Mouse (Mus musculus) cerebellum, adult 8-10 months (tissue): ENCODE measurements around the gene Rft1.

Source experiments
- DNase-seq: peaks from one replicate; pipeline ENCODE4 v3.0.0; 2022

Rft1 gene

GRCm38 (mm10) chr14:30653943-30654659 is at the start of gene Rft1:
Gene Rft1 (plus strand): TSS chr14:30654360.
- DNase-seq, result peak; percentile 98

GRCm38 (mm10) chr14:30606817-30607216 is 47.3 kb upstream of the Rft1 start:
- no peak for DNase-seq

GRCm38 (mm10) chr14:30607696-30608095 is 46.5 kb upstream of the Rft1 start:
- no peak for DNase-seq

DNA sequence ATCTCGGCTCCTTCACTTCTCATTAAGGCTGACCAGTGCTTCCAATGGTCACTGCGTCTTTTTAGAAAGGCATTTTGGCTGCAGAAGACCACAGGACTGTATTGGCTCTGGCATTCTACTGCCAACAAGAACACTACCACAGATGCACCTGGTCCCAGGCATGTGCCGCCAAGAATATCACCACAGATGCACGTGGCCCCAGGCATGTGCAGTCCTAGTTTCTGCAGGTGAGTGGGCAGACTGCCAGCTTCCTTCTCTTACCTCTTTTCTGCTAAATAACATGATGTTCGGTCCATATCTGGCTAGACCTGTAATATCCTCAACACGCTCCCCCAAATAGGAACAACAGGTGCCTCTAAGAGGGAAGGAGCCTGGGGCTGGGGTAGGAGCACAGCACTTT is 46.0 kb upstream of the Rft1 start:
- no peak for DNase-seq

DNA sequence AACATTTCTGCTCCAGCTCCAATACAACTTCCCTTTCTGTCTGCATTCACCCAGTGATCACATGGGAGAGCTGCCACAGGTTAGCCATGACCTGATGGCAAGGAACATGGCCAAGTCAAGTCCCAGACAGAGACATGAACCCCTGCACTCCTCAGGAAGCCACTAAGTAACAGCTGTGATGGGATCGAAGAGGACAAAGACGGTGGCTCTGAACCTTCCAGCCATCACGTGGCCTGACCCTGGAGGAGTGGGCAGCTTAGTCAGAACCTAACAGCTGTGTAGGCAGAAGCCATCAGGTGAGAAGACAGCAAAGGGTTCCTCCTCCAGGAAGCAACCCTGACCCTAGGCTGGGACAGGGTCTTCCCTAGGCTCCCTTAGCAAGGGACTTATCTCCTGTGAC is 44.7 kb upstream of the Rft1 start:
- no peak for DNase-seq

DNA sequence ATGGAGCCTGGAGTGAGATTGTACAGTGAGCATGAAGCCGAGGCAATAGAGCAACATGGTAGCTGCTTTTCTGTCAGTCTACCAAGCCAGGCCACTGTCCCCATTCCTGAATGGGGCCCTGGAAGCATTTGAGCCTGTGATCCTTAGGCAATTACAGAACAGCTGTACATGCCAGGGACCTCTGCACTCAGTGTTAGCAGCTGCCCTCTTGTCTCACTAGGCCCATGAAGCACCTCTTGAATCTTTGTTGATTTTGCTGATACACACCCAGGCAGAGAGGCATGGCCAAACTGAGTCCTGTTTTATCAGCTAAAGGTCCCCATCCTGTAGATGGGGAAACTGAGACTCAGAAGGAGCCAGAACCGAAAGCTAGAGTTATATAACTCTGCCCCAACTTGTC is 43.9 kb upstream of the Rft1 start:
- no peak for DNase-seq

GRCm38 (mm10) chr14:30610940-30611339 is 43.2 kb upstream of the Rft1 start:
- no peak for DNase-seq

- peak; percentile 46 for DNase-seq
These were observed 41.6 kb upstream of the Rft1 start for GRCm38 (mm10) chr14:30612523-30612922.

DNA sequence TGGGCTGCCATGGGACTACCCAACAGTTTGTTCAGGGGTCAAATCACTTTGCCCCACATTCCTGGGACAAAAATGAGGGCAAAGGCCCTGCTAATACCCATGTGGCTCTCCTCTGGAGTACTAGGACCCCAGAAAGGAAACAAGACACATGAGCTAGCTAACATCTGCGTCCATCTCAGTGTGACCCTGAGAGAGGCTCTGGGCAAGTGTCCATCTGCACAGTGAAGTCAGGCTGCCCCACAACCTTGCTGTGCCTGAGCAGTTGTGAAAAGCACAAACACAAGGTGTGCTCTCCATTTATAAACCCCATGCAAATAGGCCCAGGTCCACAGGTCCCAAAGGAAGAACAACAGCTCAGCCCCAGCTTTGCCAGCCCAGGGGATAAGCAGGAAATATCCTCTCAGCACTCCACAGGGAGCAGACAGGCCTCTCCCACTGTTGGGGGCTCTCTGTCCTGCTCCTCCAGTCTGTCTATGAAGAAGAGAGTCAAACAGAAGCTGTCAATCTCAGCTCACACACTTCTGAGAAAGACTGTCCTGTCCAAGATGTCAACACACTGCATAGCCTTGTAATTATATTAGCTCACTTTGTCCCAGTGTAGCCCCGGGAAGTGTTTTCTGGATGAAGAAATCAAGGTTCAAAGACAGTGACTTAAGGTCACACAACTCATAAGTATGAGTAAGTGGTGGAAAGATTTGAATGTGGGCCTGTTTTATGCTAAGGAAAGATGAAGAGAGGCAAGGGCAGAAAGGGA is 41.0 kb upstream of the Rft1 start:
- DNase-seq, result no peak

GRCm38 (mm10) chr14:30616751-30617150 is 37.4 kb upstream of the Rft1 start:
- no peak for DNase-seq

- no peak for DNase-seq
These were observed 35.3 kb upstream of the Rft1 start for GRCm38 (mm10) chr14:30618746-30619275.

- DNase-seq, result peak; percentile 35
These were observed 34.1 kb upstream of the Rft1 start for GRCm38 (mm10) chr14:30619982-30620578.

DNA sequence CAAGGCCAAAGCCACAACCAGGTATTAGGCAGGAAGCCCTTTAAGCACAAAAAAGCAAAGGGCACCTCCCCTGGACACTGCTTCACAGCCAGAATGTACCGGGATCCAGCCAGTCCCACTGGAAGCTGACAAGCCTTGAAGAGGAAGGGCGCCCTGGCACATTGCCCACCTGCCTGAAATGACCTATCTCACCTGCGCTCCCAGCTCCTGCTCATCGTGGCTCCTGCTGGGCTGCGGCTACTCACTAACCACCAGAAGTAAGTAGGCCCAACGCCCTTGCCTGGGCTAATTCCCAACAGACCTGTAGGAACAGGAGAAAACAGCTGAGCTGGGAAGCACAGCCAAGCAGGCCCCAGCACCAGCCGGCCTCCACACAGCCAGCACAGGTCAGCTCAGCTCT is 32.0 kb upstream of the Rft1 start:
- DNase-seq, result peak; percentile 30

DNA sequence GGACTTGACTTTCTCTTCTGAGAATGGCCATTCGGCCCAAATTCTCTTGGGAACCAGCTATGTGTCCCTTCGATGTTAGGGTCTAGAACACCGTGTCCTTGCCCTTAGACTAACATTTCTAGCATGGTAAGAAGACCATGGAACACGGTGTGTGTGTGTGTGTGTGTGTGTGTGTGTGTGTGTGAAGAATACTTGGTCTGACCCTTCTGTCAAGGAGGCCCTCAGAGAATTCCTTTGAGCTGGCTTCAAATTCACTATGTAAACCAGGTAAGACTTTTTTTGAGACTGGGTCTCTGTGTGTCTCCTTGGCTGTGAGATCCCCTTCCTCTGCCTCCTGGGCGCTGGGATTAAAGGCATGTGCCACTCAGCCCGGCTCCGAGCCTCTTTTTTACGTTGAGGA is 31.6 kb upstream of the Rft1 start:
- no peak for DNase-seq

DNA sequence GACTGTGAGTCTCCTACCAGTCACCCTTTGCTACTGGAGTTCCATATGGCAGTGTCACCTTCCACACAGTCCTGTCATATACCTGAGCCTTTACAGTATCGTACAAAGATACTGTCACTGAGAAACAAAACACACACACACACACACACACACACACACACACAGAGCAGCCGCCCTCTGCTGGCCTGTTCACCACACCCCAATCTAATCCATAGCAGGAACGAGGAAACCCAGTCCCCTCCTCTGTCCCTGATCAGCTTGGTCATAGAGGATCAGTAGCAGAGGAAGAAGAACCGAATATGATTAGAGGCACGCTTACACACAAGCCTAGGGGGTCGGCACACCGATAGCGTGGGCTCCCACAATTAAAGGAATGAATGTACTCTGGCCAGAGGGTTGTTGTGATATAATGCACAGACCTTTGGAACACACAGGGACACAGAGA is 29.9 kb upstream of the Rft1 start:
- DNase-seq, result no peak

GRCm38 (mm10) chr14:30625131-30625807 is 28.9 kb upstream of the Rft1 start:
- DNase-seq, result no peak

- DNase-seq, result peak; percentile 55
These were observed 28.1 kb upstream of the Rft1 start, which contains the start of gene Prkcd for GRCm38 (mm10) chr14:30625856-30626726. Gene Prkcd (minus strand): TSS chr14:30626210.

GRCm38 (mm10) chr14:30626756-30627742 is 27.1 kb upstream of the Rft1 start:
- no peak for DNase-seq

- DNase-seq, result no peak
These were observed 25.9 kb upstream of the Rft1 start for GRCm38 (mm10) chr14:30628235-30628634.

DNA sequence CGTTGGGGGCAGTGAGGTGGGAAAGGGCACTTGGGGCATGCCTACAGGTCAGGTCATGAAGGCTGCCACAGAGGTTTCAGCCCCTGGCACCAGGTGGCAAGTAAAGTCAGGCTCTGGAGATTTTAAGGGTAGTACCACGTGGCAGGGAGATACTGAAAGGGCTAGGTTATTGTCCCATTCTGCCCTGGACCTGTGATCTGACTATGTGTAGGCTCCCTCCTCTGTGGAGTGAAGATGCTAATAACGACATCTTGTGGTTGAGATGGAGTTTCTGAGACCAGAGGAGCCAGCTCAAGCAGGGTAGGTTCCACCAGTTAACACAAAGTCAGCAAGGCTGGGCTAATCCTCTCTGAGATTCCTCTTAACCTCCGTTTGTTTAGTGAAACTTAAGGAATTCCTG is 24.3 kb upstream of the Rft1 start:
- no peak for DNase-seq
